Mouse (Mus musculus): Measurements from ENCODE around the gene Ceacam10. TPM values are rescaled to one million over a fixed set of nuclear protein-coding genes. Genes with fewer than 3 reads are reported as not detected.

Gene Ceacam10
- total RNA-seq, 4 experiments from 2014 or later: 0.23 TPM; not detected in 3

Other genes with a start within 250 kb of the Ceacam10 start
- gene Irgq, start 246.5 kb upstream of the Ceacam10 start, total RNA-seq (2022): 10 to 100 TPM; 26.7 to 30.9 (median 27.8) TPM
- not detected for gene Pinlyp, start 231.1 kb upstream of the Ceacam10 start, total RNA-seq (2022)
- 10 to 100 TPM; 39.2 to 55.5 (median 46.6) TPM for gene Xrcc1, start 230.9 kb upstream of the Ceacam10 start, total RNA-seq (2022)
- gene Ethe1, start 189.7 kb upstream of the Ceacam10 start, total RNA-seq (2022): 10 to 100 TPM; 32.4 to 44.0 (median 39.1) TPM
- under 1 TPM; 0.20 to 0.59 (median 0.38) TPM for gene Zfp575, start 189.6 kb upstream of the Ceacam10 start, total RNA-seq (2022)
- gene Phldb3, start 166.4 kb upstream of the Ceacam10 start, total RNA-seq (2022): 10 to 100 TPM in 2 of 4 experiments, 1 to 10 TPM in 2; 6.2 to 12.9 (median 9.9) TPM
- gene Lypd3, start 140.7 kb upstream of the Ceacam10 start, total RNA-seq (2022): under 1 TPM in 3 of 4 experiments, not detected in 1; 0.34 to 0.96 (median 0.66) TPM
- not detected for gene Tex101, start 100.5 kb upstream of the Ceacam10 start, total RNA-seq (2022)
- not detected for gene BC049730, start 68.0 kb upstream of the Ceacam10 start, total RNA-seq (2022)
- gene Gm4763, start 50.3 kb upstream of the Ceacam10 start, total RNA-seq (2022): not detected
- gene Cd177, start 16.9 kb upstream of the Ceacam10 start, total RNA-seq (2022): under 1 TPM in 2 of 4 experiments, not detected in 2; 0.14 to 0.15 TPM
- not detected for gene Gm9844, start 85.0 kb downstream of the Ceacam10 start, total RNA-seq (2022)
- gene Lypd4, start 92.7 kb downstream of the Ceacam10 start, total RNA-seq (2022): not detected
- gene Dmrtc2, start 92.9 kb downstream of the Ceacam10 start, total RNA-seq (2022): not detected
- 1,000 to 10,000 TPM in 3 of 4 experiments, 100 to 1,000 TPM in 1; 823 to 1,088 (median 1,017) TPM for gene Rps19, start 107.2 kb downstream of the Ceacam10 start, total RNA-seq (2022)
- 1 to 10 TPM in 2 of 4 experiments, under 1 TPM in 2; 0.44 to 2.1 (median 1.2) TPM for gene Cd79a, start 120.2 kb downstream of the Ceacam10 start, total RNA-seq (2022)
- gene Arhgef1, start 125.7 kb downstream of the Ceacam10 start, total RNA-seq (2022): 100 to 1,000 TPM in 2 of 4 experiments, 10 to 100 TPM in 2; 70.6 to 172 (median 113) TPM
- gene Gm4881, start 167.3 kb downstream of the Ceacam10 start, total RNA-seq (2022): not detected
- gene Rabac1, start 195.5 kb downstream of the Ceacam10 start, total RNA-seq (2022): 100 to 1,000 TPM; 343 to 403 (median 360) TPM
- gene Atp1a3, start 228.8 kb downstream of the Ceacam10 start, total RNA-seq (2022): 100 to 1,000 TPM in 2 of 4 experiments, 10 to 100 TPM in 2; 46.3 to 149 (median 91.8) TPM

Measured in adrenal gland, adult 8-10 months (tissue).